Mouse (Mus musculus): ENCODE measurements around the gene Brms1.

The Brms1 gene

DNA sequence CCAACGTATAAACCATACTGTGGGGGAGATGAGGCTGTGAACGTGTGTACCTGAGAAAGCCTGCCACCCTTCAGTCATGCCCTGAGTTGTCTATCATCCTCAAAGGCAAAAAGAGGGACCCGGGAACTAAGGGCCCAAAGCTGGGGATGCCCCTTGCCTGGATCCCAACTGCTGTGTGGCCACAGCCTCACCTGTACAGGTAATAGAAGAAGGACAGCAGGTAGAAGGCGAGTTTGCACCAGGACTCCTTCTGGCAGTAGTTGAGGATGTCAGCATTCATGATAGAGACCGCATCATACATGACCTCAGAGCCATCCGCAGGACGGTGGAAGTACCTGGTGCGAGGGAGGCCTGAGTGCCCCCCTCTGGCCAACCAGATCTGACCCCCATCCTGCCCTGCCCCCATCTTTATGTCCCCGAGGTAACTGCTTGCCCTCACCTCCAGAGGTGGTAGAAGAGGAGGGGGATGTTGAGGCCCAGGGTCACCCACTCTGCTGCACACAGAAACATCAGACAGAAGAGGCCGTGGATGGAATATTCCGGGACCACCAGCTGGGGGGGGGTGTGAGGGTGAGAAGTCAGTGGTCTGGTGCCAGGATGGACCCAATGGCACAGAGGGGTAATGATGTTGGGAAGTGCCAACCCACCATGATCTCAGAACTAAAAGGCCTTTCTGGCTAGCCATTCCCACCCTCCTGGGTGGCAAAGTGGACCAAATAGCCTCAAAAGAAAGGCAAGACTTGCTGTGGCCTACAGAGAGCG lies 52.5 kb downstream of the Brms1 start:
- DNase-seq: no peak

DNA sequence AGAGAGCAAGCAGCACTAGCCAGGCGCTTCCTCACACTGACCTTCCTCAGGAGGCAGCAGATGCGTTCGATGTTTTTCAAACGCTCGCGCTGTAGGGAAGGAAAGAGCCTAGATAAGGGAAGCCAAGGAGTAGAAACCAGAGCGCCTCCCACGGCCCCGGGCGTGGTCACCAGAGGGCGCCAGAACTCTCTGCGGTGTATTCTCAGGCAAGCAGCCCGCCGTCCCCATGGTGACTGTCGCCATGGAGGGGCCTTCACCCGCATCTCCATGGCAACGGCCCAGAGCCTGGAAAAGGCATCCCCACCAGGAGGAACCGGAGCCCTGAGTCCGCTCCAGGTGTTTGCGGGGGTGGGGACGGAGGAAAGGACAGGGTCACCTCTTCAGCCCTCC lies 53.1 kb downstream of the Brms1 start:
- peak; percentile 97 to 98 for DNase-seq

DNA sequence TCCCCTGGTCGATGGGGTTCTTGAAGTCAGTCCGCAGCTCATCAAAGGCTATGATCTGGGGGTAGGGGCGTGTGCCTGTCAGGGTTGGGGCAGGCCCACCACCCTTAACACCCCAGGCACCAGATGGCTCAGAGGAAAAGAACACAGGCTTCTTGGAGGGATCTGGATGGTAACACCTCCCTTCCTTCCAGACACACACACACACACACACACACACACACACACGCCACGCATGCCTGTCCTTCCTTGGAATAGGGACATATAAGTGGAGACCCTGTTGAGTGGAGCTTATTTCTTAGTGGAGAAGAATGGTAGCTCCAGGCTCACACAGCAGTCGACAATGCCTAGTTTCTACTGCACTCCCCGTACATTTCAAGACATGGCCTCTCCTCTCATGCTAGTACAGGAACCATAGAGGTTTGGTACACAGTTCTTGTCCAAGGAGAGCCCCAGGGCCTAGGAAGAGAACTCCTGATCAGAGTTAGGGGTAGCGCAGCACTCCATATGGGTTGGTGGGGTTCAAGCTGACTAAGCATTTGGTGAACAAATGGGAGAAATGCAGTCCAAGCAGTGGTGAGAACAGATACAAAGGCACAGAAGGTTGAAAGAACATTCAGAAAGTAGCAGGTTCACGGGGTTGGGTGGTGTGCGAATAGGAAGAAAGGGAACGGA lies 53.7 kb downstream of the Brms1 start:
- DNase-seq: peak in 1 of 2 experiments; percentile 20

DNA sequence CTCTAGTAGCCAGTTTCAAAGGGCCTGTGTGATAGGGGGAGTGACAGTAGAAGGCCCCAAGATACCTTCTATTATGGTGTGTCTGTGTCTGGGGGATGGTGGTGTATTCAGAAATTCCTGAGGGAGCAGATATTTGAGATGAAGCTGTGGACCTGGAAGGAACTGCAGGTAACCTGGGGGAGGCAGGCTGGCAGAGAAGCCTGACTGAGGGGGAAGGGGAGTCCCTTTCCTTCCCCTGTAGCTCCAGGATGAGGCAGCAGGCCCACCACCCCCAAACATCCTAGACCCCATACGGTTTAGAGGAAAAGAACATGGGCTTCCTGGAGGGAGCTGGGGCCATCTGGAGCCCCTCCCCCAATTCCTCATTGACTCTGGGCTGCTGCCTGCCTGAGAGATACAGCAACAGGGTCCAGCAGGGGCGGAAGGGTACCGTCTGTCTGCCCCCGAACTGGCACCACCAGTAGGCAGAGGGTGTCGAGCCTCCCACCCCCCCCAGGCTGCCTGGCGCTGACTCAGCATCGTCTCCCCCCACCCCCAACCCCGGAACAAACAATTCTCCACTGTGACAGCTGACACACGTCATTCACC lies 54.8 kb downstream of the Brms1 start:
- no peak for DNase-seq

DNA sequence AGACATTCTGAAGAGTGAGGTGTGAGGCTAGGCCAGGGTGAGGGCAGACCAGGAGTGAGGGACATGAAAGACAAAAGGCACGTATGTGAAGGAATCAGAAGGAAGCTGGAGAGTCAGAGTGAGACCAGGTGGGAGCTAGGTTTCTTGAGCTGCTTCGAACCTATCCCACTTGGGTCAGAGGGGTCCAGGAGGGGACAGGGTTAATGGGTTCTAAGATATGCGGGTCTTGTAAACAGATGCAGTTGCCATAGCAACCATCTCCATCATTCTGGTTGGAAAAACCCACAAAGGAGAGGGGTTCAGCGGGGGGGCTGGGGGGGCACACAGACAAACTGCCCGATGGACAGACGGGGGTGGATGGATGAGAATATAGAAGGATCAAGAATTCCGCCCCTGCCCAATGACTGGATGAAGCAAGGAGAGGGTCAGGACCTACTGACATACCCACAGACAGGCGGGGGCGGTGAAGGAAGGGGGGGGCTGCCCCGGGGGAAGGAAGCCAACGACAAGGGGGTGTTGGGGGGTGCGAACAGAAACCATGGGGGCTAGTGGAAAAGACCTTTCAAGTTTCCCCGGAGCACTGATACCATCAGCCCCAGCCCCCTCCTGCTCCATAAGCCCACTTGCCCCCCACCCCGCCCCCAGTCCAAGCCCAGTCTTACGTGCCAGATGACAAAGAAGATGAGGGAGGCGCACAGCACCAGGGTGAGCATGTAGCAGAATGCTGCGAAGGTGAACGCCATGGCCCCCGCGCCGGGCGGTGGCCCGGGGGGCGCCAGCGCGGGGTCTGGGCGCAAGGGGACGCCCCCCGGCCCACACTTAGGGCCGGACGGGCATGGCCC lies 56.6 kb downstream of the Brms1 start:
- DNase-seq: no peak

DNA sequence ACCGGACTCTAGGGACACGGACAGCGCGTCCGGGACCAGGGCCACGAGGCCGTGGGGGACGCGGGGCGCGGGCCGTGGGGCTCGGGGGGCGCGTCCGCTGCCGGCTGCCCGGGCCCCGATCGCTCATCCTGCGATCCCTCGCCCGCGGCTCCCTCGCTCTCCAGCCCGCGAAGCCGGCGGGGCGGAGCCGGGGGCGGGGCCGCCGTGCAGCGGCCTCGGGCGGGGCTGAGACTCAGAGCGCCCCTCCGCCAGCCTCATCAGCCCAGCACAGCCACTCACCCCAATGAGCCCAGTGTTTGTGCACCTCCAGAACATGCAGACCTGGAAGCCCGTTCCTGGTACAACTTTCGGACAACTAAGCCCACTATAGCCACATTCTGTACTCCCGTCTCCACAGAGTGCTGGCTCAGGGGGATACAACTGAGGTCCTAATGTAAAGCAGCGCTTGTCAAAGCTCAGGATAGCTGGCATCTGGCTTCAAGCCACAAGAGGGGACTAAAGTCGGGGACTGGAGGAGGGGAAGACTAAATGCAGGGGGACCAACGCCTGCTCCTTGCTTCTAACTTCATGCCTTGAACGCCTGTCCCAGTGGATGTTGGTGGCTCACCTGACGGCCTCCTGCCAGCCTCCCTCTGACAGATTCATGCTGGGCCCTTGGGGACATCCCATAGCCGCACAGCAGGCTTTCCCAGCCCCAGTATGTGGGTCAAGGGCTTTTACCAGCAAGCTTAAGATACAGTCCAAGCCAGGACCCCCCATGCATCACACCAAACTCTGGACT lies 57.4 kb downstream of the Brms1 start, which contains the start of gene Cnih2:
Gene Cnih2 (minus strand): TSS at position 159 of the 781 bp plus-strand sequence.
- DNase-seq: peak; percentile 63 to 78
